Mouse (Mus musculus): ENCODE measurements around the gene Vasp.

GRCm38 (mm10) chr7:19300501-19301421 lies 29.1 kb upstream of the Vasp start:
- no peak for TF ChIP-seq GATA1 (IDR thresholded peaks at IDR 0.05; ENCODE audit: low read length)
- TF ChIP-seq TAL1 (IDR thresholded peaks at IDR 0.05; ENCODE audit: low read length): no peak

Data from erythroblast, embryonic 14.5 days (primary cell).